Mouse (Mus musculus) hindbrain, embryonic 14.5 days (tissue): ENCODE data around the gene Nppb. TPM values are rescaled to one million over a fixed set of nuclear protein-coding genes. Genes with fewer than 3 reads are reported as not detected.

ENCODE experiments used
- ATAC-seq: fragments of 200-750 bp; cut with Nextera tagmentation; 2 replicates; pipeline ENCODE4 v1.8.0; 2017; ENCODE audit warnings: moderate number of reproducible peaks, mild to moderate bottlenecking, moderate TSS enrichment, moderate library complexity; ENCODE audit not compliant: low FRiP score
- DNase-seq: peaks from one replicate; pipeline ENCODE4 v3.0.0-alpha.2; 2015; ENCODE audit warnings: low spot score
- H3K27ac ChIP-seq: fragments of 300-500 bp; sonication (generic); 2 replicates; pipeline ENCODE4 v1.5.1; 2014; ENCODE audit warnings: mild to moderate bottlenecking, moderate library complexity
- H3K27me3 ChIP-seq: fragments of 300-500 bp; sonication (generic); 2 replicates; pipeline ENCODE4 v1.6.1; 2014; ENCODE audit warnings: mild to moderate bottlenecking, low read length, mixed read lengths; ENCODE audit not compliant: control insufficient read depth, insufficient read depth
- H3K36me3 ChIP-seq: fragments of 300-500 bp; sonication (generic); replicated peaks from 2 replicates; pipeline ENCODE4 v1.6.1; 2014; ENCODE audit not compliant: control insufficient read depth, insufficient read depth
- H3K4me1 ChIP-seq: fragments of 300-500 bp; sonication (generic); replicated peaks from 2 replicates; pipeline ENCODE4 v1.6.1; 2014; ENCODE audit warnings: antibody characterized with exemption, low read length, mixed read lengths; ENCODE audit not compliant: control insufficient read depth, insufficient read depth
- H3K4me2 ChIP-seq: fragments of 300-500 bp; sonication (generic); replicated peaks from 2 replicates; pipeline ENCODE4 v1.6.1; 2014; ENCODE audit warnings: mild to moderate bottlenecking, moderate library complexity
- H3K4me3 ChIP-seq: fragments of 300-500 bp; sonication (generic); replicated peaks from 2 replicates; pipeline ENCODE4 v1.5.1; 2014; ENCODE audit warnings: mild to moderate bottlenecking, low read length
- H3K9ac ChIP-seq: fragments of 300-500 bp; sonication (generic); 2 replicates; pipeline ENCODE4 v1.6.1; 2014
- H3K9me3 ChIP-seq: fragments of 300-500 bp; sonication (generic); 2 replicates; pipeline ENCODE4 v1.6.1; 2016; ENCODE audit warnings: low read length; ENCODE audit not compliant: control insufficient read depth
- WGBS: fragments of 180-500 bp; shearing (Covaris S2); extraction: QIAGEN DNeasy Blood & Tissue Kit; methylation state at CpG from one replicate; pipeline ENCODE4 v1.1.7; 2014; 5-methylcytosine and 5-hydroxymethylcytosine counted together
- polyA plus RNA-seq: library from polyadenylated mRNA; unstranded; fragments of >200 nt; fragmentation: Nextera tagmentation; extraction: Ambion mirVana; gene quantifications from 2 replicates; pipeline ENCODE4 v1.2.1, GENCODE M21; 2014

Nppb gene
- polyA plus RNA-seq, 1 experiment from 2014 or later = 0.25 TPM

- H3K4me1 ChIP-seq = peaks cover 4% of the 10 kb centered on the region
- ATAC-seq (peak; percentile 48), DNase-seq (peak; percentile 39)
- peaks cover 37% of the 10 kb centered on the region for H3K36me3 ChIP-seq
- H3K9ac ChIP-seq = no peak overlapping the region
- H3K9me3 ChIP-seq = no peaks in the 10 kb centered on the region
- H3K27me3 ChIP-seq = no peaks in the 10 kb centered on the region
- 60% methylated on average over 17 of the region's 17 CpGs for WGBS
- no peak overlapping the region for H3K4me2 ChIP-seq
- no peak overlapping the region for H3K4me3 ChIP-seq
- H3K27ac ChIP-seq = peak overlapping the region; percentile 68
These were observed 15.6 kb downstream of the Nppb start for GRCm38 (mm10) chr4:148001013-148001789.

GRCm38 (mm10) chr4:148001866-148002265 lies 16.3 kb downstream of the Nppb start:
- Histone ChIP-seq H3K27me3 (no peaks in the 10 kb centered on the region), H3K4me2 (no peak overlapping the region), H3K4me1 (peaks cover 4% of the 10 kb centered on the region), H3K36me3 (peaks cover 44% of the 10 kb centered on the region), H3K9me3 (no peaks in the 10 kb centered on the region), H3K27ac (peak overlapping the region; percentile 68), H3K9ac (no peak overlapping the region), H3K4me3 (no peak overlapping the region)
- DNase-seq (no peak), ATAC-seq (no peak)
- 35% methylated on average over 8 of the region's 8 CpGs for WGBS

- Histone ChIP-seq H3K4me2 (no peak overlapping the region), H3K36me3 (peaks cover 68% of the 10 kb centered on the region), H3K9ac (no peak overlapping the region), H3K4me1 (peaks cover 4% of the 10 kb centered on the region), H3K9me3 (no peaks in the 10 kb centered on the region), H3K4me3 (no peak overlapping the region), H3K27ac (no peak overlapping the region), H3K27me3 (no peaks in the 10 kb centered on the region)
- WGBS = 94% methylated on average over 7 of the region's 7 CpGs
- ATAC-seq (no peak), DNase-seq (no peak)
These were observed 18.8 kb downstream of the Nppb start for GRCm38 (mm10) chr4:148004361-148004760.

GRCm38 (mm10) chr4:148008412-148008811 lies 22.8 kb downstream of the Nppb start:
- peaks cover 100% of the 10 kb centered on the region for H3K36me3 ChIP-seq
- DNase-seq (no peak), ATAC-seq (no peak)
- WGBS = 79% methylated on average over 4 of the region's 4 CpGs
- H3K9me3 ChIP-seq = no peaks in the 10 kb centered on the region
- no peaks in the 10 kb centered on the region for H3K4me1 ChIP-seq
- no peak overlapping the region for H3K27ac ChIP-seq
- H3K4me3 ChIP-seq = no peak overlapping the region
- no peak overlapping the region for H3K9ac ChIP-seq
- no peak overlapping the region for H3K4me2 ChIP-seq
- no peaks in the 10 kb centered on the region for H3K27me3 ChIP-seq

- Histone ChIP-seq H3K4me2 (no peak overlapping the region), H3K9me3 (no peaks in the 10 kb centered on the region), H3K4me1 (no peaks in the 10 kb centered on the region), H3K36me3 (peaks cover 100% of the 10 kb centered on the region), H3K4me3 (no peak overlapping the region), H3K27ac (no peak overlapping the region), H3K9ac (no peak overlapping the region), H3K27me3 (no peaks in the 10 kb centered on the region)
- no peak for DNase-seq
- 100% methylated on average over 2 of the region's 2 CpGs for WGBS
- no peak for ATAC-seq
These were observed 24.1 kb downstream of the Nppb start for GRCm38 (mm10) chr4:148009641-148010040.

- Histone ChIP-seq H3K27ac (no peak overlapping the region), H3K4me2 (no peak overlapping the region), H3K36me3 (peaks cover 100% of the 10 kb centered on the region), H3K4me1 (no peaks in the 10 kb centered on the region), H3K9me3 (no peaks in the 10 kb centered on the region), H3K4me3 (no peak overlapping the region), H3K27me3 (no peaks in the 10 kb centered on the region), H3K9ac (no peak overlapping the region)
- DNase-seq (no peak), ATAC-seq (no peak)
- 71% methylated on average over 3 of the region's 3 CpGs for WGBS
These were observed 25.7 kb downstream of the Nppb start for GRCm38 (mm10) chr4:148011332-148011731.

- H3K9ac ChIP-seq = no peak overlapping the region
- no peaks in the 10 kb centered on the region for H3K27me3 ChIP-seq
- no peak overlapping the region for H3K4me3 ChIP-seq
- DNase-seq = no peak
- over 99% methylated on average over 4 of the region's 4 CpGs for WGBS
- ATAC-seq = no peak
- H3K4me1 ChIP-seq = no peaks in the 10 kb centered on the region
- no peak overlapping the region for H3K27ac ChIP-seq
- H3K36me3 ChIP-seq = peaks cover 100% of the 10 kb centered on the region
- no peak overlapping the region for H3K4me2 ChIP-seq
- H3K9me3 ChIP-seq = no peaks in the 10 kb centered on the region
These were observed 26.6 kb downstream of the Nppb start for GRCm38 (mm10) chr4:148012216-148012615.

GRCm38 (mm10) chr4:148015418-148015817 lies 29.8 kb downstream of the Nppb start:
- Histone ChIP-seq H3K4me1 (no peaks in the 10 kb centered on the region), H3K4me2 (no peak overlapping the region), H3K9me3 (no peaks in the 10 kb centered on the region), H3K27me3 (no peaks in the 10 kb centered on the region), H3K4me3 (no peak overlapping the region), H3K9ac (no peak overlapping the region), H3K27ac (no peak overlapping the region), H3K36me3 (peaks cover 100% of the 10 kb centered on the region)
- WGBS = 83% methylated on average over 10 of the region's 10 CpGs
- DNase-seq (no peak), ATAC-seq (no peak)

- WGBS = 90% methylated on average over 3 of the region's 3 CpGs
- no peak for DNase-seq
- H3K9ac ChIP-seq = no peak overlapping the region
- H3K27me3 ChIP-seq = no peaks in the 10 kb centered on the region
- H3K4me2 ChIP-seq = no peak overlapping the region
- H3K27ac ChIP-seq = no peak overlapping the region
- no peak overlapping the region for H3K4me3 ChIP-seq
- no peaks in the 10 kb centered on the region for H3K4me1 ChIP-seq
- no peaks in the 10 kb centered on the region for H3K9me3 ChIP-seq
- peaks cover 99% of the 10 kb centered on the region for H3K36me3 ChIP-seq
- no peak for ATAC-seq
These were observed 31.4 kb downstream of the Nppb start for GRCm38 (mm10) chr4:148016981-148017380.
